Mouse (Mus musculus) spleen, adult 12 weeks (tissue): ENCODE measurements around the gene Klhl26.

Experiments used
- DNase-seq: peaks from one replicate; pipeline ENCODE4 v3.0.0; 2022; ENCODE audit warnings: low spot score

The Klhl26 gene

GRCm38 (mm10) chr8:70501820-70502529 is 25.2 kb upstream of the Klhl26 start:
- DNase-seq: no peak

GRCm38 (mm10) chr8:70500386-70501301 is 23.9 kb upstream of the Klhl26 start:
- no peak for DNase-seq

DNA sequence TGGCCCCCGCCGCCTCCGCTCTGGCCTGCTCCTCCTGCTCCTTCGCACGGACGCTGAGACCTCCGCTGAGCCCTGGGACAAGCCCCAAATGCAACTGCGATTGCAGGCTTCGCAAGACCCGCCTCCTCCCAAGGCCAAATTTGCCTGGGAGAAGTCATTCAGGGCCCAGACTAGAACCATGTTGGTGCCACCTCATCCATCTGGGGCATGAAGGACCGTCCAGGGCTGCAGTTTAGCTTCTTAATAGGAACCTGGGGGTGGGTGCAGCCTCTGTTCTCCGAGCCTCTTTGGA is 18.9 kb upstream of the Klhl26 start:
- no peak for DNase-seq

- no peak for DNase-seq
These were observed 18.4 kb upstream of the Klhl26 start for GRCm38 (mm10) chr8:70495001-70495770.

- DNase-seq: no peak
These were observed 17.7 kb upstream of the Klhl26 start for GRCm38 (mm10) chr8:70494416-70494945.

DNA sequence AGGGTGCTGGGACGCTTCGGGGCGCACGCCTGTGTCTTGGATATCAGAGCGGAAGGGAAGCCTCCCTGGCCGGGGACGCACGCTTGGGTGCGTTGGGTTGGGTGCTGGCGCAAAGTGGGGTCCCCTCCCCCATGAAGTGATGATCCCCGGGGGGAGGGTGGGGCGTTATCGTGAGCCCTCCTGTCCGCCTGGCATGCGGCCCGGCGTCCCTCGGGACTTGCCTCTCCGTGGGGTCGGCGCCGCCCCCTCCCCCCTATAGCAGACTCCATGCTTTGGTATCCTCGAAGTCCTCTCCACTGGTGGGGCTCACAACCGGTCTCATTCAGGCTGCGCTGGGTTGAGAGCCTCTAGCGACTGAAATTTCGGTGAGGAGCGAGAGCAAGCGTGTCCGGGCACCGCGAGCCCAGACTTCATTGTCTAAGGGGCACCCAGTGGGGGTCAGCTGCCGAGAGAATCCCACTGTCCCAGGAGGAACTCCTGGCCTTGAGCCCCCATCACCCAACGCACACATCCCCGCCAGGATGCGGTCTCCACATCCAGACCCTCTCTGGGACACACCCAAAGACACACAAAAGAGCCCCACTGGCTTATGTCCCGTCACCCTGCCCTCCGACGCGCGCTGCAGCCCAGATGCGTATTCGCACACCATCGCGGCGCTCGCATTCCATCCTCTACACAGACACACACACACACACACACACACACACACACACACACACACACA is 17.1 kb upstream of the Klhl26 start:
- DNase-seq: no peak

DNA sequence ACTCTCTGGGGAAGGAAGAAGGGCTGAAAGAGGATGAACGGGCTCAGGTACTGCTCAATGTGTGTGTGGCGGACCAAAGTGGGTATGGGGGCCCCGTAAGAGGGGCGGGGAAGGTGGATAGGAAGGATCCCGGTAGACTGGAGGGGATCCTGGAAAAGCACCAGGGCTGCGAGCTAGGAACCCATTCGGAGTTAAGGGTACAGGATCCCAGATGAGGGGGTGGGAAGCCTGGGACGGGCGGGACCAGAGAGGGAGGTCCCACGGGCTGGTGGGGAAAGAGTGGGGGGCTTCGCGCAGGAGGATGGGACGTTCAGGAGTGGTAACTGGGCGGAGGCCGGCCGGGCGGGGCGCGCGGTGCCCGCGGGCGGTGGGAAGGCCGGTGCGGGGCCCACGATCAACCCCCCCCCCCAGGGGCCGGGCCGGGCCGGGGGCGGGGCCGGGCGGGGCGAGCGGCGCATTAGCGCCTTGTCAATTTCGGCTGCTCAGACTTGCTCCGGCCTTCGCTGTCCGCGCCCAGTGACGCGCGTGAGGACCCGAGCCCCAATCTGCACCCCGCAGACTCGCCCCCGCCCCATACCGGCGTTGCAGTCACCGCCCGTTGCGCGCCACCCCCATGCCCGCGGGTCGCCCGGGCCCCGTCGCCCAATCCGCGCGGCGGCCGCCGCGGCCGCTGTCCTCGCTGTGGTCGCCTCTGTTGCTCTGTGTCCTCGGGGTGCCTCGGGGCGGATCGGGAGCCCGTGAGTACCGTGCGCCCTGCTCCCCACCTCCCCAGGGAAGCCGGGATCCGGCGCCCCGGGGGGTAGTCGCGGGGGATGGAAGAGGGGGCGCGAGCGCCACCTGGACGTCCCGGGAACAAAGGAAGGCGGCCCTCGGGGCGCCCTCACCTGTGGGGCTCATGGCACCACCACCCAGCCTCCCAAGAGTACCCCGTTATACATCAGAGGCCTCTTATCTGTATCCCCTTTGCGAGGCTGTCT is 16.2 kb upstream of the Klhl26 start, which contains the start of gene Crlf1:
Crlf1 (plus strand) TSS at position 495 of the 977 bp plus-strand sequence.
- no peak for DNase-seq

DNA sequence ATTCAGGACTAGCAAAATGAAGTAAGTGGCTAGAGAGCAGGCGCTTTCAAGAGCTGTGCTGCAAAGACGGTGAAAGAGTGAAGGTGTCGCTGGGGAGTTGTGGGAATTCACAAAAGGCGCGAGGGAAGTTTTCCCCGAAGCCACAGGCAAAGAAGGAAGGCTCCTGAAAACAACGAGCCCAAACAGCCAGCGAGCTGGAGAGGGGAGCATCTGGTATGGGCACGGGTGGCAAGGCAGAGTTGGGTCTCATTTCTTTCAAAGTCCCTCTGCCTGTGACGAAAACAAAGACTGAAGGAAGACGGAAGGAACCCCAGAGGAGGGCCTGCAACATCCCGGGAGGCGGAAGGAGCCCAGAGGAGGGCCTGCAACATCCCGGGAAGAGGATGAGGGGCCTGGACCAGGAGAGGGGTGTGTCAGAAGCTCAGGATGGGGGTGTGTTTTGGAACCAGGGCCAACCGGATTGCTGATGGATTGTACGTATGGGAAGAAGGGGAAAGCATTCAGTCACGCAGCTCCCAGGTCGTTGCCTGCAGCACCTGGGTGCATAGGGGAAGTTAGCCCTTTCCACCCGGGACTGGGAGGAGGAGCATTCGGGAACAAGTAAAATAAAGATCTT is 14.2 kb upstream of the Klhl26 start:
- DNase-seq: no peak

DNA sequence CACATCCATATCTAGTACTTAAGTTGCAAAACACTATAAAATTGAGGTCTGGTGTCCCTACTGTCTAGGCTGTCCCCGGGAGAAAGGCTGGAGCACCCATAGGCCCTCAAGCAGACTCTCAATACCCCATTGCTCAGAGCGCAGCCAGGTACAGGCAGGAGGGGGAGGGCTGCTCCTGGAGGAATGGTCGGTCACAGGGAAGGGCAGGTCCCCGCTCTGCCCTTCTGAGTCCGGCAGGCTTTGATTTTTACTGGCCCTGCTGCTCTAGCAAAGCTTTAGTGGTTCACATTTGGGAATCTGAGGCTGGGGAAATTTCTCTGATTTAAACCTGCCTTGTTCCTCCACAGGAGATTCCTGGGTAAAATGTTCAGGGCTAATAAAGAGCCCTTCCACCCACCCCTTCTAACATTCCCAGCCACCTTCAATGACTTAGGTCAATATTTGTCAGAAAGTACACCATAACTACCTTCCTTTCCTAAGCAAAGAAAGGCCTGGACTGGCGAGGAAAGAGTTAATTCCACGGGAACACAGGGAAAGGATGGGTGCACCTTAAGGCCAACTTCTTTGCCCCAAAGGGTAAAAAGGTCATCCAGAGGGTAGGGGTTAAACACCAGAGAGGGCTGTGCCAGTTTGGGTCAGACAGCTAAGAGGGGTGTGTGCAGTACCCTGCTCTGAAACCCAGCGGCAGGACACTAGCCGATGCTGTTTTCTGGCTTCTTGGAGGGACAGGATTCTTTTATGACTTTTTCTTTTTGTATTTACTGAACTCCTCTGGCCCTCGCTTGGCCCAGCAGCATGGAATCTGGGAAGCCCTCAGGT is 13.5 kb upstream of the Klhl26 start:
- no peak for DNase-seq

DNA sequence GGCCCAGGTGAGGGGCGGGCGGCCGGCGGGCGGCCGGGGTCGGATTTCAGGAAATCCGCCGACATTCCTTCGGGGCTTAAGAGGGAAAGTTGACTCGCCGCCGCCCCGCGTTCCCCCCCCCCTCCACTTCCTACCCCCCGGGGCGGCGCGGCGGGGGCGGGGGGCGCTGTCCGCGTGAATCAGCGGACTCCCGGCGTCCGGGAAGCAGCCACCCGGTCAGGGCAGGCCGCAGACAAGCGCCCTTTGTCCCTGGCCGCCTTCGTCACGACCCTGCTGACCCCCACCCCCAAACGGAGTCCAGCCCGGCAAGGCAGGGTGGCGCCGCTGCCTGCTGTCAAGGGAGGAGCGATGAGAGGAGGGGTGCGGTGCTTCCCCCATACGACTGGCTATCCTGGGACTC is 12.8 kb upstream of the Klhl26 start:
- DNase-seq: no peak

DNA sequence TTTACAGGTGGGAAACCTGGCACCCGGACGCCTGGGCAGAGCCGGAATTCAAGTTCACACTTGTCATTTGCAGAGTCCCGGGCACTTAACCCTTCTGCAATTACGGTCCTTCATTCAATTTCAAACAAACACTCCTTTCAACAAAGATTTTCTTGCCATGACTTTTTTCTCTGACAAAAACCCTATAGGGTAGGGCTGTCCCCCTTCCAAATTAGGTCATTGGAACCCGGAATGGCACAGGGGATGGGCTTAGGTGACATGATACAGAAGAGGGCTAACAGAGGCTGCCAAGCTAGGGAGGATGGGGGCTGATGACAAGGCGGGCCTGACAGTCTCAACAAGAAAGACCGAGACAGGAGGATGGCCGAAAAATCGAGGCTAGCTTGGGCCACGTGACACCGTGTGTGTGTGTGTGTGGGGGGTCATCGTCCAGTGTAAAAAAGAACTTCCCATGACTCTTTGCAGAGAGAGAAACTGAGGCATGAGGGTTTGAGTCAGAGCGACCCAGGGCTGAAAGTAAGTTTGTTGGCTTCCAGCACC is 12.2 kb upstream of the Klhl26 start:
- no peak for DNase-seq

DNA sequence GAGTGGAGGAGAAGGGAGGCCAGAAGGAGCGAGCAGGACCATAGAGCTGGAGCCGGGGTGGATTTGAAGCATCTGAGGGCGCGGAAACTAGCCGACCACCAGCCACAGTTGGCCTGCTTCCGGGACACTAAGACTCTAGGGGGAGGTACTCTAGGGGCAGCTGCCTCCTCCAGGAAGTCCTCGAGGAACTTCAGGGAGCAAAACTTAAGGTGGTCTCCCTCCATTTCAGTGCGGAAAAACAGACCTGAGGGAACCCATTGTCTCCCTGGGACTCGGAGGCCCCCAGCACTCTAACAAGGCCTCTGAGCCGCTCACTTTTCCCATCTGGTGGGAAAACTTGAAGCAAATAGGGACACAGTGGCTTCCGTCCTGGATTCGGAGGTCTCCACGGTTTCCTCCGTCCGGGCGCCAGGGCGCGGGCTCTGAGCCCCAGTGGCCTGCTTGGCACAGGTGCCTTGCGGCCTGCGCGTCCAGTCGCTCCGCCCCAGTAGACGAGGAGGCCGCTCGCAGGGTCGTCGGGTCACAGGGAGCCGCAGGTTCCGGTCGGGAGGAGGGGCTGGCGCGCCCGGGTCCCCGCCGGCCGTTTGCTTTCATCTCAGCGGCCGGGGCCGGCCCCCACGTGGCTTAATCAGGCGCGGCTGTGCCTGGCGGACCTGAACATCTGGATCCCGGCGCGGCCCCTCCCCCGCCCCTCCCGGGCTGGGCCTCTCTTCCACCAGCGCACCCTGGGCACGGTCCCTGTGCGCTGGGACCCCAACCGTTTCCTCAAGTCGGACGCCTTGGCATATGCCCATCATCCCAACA is 11.4 kb upstream of the Klhl26 start:
- no peak for DNase-seq

DNA sequence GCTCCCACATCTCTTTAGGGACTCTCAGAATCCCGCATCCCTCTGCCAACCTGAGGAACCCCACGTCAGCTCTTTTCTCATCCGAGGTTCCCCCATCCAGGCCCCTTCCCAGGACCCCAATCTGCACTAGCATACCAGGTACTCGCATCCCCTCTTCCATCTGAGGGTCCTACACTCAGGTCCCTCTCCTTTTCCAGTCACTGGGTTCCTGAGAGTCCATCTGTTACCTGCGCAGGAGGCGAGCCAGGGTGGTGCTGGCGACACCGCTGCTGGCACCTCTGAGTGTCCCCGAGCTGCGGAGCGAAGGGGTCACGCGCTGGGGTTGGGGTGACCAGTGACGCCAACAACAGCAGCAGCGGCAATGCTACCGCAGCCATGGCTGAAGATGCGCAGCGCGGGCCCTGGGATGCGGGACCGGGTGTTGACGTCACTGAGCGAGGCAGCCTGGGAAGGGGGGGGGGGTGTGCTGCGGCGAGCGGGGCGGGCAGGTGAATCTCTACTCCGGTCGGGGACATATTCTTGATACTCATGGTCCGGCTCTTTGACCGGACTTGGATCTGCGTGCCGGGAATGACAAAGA is 10.3 kb upstream of the Klhl26 start, which contains the start of gene Tmem59l:
Tmem59l (minus strand) TSS at position 418 of the 580 bp plus-strand sequence.
- DNase-seq: no peak

GRCm38 (mm10) chr8:70486191-70486681 is 9.5 kb upstream of the Klhl26 start:
- no peak for DNase-seq

GRCm38 (mm10) chr8:70482943-70483342 is 6.2 kb upstream of the Klhl26 start:
- no peak for DNase-seq

GRCm38 (mm10) chr8:70481908-70482307 is 5.1 kb upstream of the Klhl26 start:
- DNase-seq: no peak

DNA sequence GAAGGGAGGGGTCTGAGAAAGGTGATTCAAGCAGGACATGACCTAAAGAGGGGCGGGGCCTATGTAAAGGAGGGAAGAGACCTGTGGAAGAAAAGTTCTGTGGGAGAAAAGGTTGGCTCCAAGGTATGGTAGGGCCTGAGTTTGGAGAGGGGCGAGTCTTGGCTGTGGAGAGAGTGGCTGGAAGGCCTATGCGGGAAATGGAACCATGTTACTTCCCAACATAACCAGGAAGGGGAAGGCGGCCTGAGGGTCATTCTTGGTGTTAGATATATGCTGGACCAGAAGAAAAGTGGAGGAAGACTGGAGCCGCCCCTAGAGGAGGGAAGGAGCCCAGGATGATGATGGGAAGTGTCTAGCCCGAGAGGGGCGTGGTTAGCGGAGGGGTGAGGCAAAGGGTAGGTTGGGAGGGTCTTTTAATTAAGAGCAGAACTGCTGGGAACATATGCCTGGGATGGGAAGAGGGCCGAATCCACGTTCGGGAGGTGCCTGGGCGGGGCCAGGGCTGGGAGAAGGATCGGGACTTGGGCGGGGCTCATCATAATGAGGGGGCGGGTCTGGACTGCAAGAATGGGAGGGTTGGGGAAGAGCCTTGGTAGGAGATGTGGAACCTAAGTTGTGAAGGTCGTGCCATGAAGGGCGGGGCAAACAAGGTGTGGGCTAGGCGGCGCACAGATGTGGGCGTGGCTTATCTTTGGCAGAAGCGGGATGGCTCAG is 658 bp upstream of the Klhl26 start:
- no peak for DNase-seq
